Mouse (Mus musculus) neural tube, embryonic 14.5 days (tissue): ENCODE data around the gene Rab31. TPM values are rescaled to one million over a fixed set of nuclear protein-coding genes. Genes with fewer than 3 reads are reported as not detected.

Experiments used
- ATAC-seq: fragments of 200-750 bp; cut with Nextera tagmentation; 2 replicates; pipeline ENCODE4 v1.8.0; 2017; ENCODE audit warnings: low read depth, mild to moderate bottlenecking, moderate TSS enrichment, moderate library complexity
- H3K27ac ChIP-seq: fragments of 300-500 bp; sonication (generic); 2 replicates; pipeline ENCODE4 v1.5.1; 2014; ENCODE audit warnings: low read depth, mild to moderate bottlenecking, control low read depth, low read length, moderate library complexity, mixed read lengths
- H3K27me3 ChIP-seq: fragments of 300-500 bp; sonication (generic); 2 replicates; pipeline ENCODE4 v1.6.1; 2014; ENCODE audit warnings: low read length; ENCODE audit not compliant: control insufficient read depth, insufficient read depth
- H3K36me3 ChIP-seq: fragments of 300-500 bp; sonication (generic); 2 replicates; pipeline ENCODE4 v1.6.1; 2014; ENCODE audit warnings: low read length, mixed read lengths; ENCODE audit not compliant: control insufficient read depth, insufficient read depth
- H3K4me1 ChIP-seq: fragments of 300-500 bp; sonication (generic); 2 replicates; pipeline ENCODE4 v1.6.1; 2014; ENCODE audit warnings: low read length; ENCODE audit not compliant: control insufficient read depth, insufficient read depth
- H3K4me2 ChIP-seq: fragments of 300-500 bp; sonication (generic); 2 replicates; pipeline ENCODE4 v1.6.1; 2014; ENCODE audit warnings: mild to moderate bottlenecking, low read depth, low read length, control low read depth
- H3K4me3 ChIP-seq: fragments of 300-500 bp; sonication (generic); 2 replicates; pipeline ENCODE4 v1.5.1; 2014; ENCODE audit warnings: low read depth, low read length, control low read depth, mixed read lengths
- H3K9ac ChIP-seq: fragments of 300-500 bp; sonication (generic); replicated peaks from 2 replicates; pipeline ENCODE4 v1.6.1; 2014; ENCODE audit warnings: low read depth, mild to moderate bottlenecking, control low read depth, low read length, mixed read lengths
- H3K9me3 ChIP-seq: fragments of 300-500 bp; sonication (generic); 2 replicates; pipeline ENCODE4 v1.6.1; 2016; ENCODE audit warnings: low read length; ENCODE audit not compliant: control insufficient read depth
- WGBS: fragments of 180-500 bp; shearing (Covaris S2); extraction: QIAGEN DNeasy Blood & Tissue Kit; methylation state at CpG from one replicate; pipeline ENCODE4 v1.1.7; 2014; 5-methylcytosine and 5-hydroxymethylcytosine counted together
- polyA plus RNA-seq: library from polyadenylated mRNA; unstranded; fragments of >200 nt; fragmentation: Nextera tagmentation; extraction: Ambion mirVana; gene quantifications from 2 replicates; pipeline ENCODE4 v1.2.1, GENCODE M21; 2014

The Rab31 gene
- polyA plus RNA-seq, 1 experiment from 2014 or later, result 70.8 TPM

DNA sequence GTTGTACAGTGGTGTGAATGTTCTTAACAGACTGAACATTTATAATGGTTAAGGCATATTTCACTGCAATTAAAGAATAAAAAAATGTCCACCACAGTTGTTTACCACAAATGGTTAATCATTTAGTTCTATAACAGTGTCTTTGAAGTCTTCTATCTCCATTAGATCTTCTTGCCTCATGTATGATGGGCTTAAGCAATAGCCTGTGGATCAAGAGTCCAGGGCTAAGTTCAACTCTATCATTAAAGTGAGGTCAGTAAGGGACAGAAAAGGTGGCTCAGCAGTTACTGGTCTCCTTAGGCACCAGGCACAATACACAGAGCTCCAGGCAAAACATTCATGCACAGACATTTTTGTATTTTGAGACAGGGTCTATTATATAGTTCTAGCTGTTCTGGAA is 149.4 kb downstream of the Rab31 start:
- H3K4me3 ChIP-seq, result no peak overlapping the region

DNA sequence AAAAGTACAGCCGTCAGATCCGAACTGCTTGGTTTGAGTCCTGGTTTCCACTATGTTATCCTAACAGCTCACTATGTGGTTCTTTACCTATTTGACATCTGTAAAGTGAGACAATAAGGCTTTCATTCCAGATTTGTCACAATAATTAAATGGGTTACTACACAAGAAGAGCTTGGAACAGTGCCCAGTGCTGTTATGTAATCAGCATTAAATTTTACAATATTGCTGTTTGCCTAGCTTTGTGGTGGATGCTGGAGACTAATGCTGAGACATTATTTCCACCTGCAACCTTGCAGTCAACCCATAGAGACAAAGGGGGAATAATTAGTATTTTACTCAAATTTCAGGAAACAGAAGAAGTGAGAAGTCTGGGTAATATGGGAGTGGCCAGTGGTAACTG is 154.1 kb downstream of the Rab31 start:
- ATAC-seq, result no peak
- no peaks in the 10 kb centered on the region for H3K36me3 ChIP-seq
- no peak overlapping the region for H3K9ac ChIP-seq
- H3K27me3 ChIP-seq, result no peaks in the 10 kb centered on the region
- H3K9me3 ChIP-seq, result no peaks in the 10 kb centered on the region
- no peaks in the 10 kb centered on the region for H3K4me1 ChIP-seq
- no peak overlapping the region for H3K27ac ChIP-seq
- no peak overlapping the region for H3K4me3 ChIP-seq
- no peak overlapping the region for H3K4me2 ChIP-seq
- WGBS, result 68% methylated on average over 2 of the region's 2 CpGs

More for the DNA sequence above, 149.4 kb downstream of the Rab31 start:
- Histone ChIP-seq H3K4me1 (no peaks in the 10 kb centered on the region), H3K27ac (no peak overlapping the region), H3K9ac (no peak overlapping the region), H3K27me3 (no peaks in the 10 kb centered on the region), H3K9me3 (no peaks in the 10 kb centered on the region), H3K4me2 (no peak overlapping the region), H3K36me3 (no peaks in the 10 kb centered on the region)
- no peak for ATAC-seq

DNA sequence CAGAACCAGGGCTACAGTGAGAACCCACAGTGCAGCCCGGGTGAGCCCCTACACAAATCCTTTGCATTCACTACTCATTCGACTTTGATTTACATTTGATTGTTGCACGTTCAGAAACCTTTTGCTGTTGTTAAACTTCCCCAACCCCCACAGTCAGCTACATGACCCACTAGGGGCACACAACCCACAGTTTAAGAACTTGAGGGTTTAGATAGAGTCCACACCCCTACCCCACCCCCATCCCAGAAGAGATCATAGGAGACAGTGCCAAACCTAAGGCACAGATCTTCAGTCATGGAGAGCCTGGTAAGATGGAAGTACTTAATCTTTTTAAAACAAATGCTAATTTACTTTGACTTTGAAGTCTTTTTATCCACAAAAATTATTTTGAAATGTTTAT is 156.9 kb downstream of the Rab31 start:
- Histone ChIP-seq H3K9me3 (no peaks in the 10 kb centered on the region), H3K36me3 (no peaks in the 10 kb centered on the region), H3K4me3 (no peak overlapping the region), H3K27me3 (no peaks in the 10 kb centered on the region), H3K4me1 (peaks cover 12% of the 10 kb centered on the region), H3K27ac (no peak overlapping the region), H3K4me2 (no peak overlapping the region), H3K9ac (no peak overlapping the region)
- 21% methylated on average over 3 of the region's 3 CpGs for whole genome bisulfite sequencing
- ATAC-seq, result no peak

DNA sequence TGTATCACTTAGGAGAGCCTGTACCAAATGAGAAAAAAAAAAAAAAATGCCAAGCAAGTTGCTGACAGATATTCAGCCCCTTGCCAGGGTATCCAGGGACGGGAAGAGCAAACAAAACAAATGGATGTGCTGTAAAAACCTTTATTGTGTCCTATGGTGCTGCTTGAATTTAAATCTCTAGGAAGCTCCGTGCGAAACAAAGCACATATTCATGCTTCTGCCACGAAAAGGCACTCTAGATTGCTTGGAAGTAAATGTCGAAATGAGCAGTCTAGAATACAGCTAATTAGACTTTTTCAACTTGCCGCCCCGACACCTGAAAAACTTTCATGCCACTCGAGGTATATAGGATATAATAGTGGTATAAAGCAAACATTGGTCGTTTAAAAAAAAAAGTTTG is 158.1 kb downstream of the Rab31 start:
- Histone ChIP-seq H3K4me1 (peaks cover 18% of the 10 kb centered on the region), H3K27ac (peak overlapping the region; percentile 99), H3K4me2 (peak overlapping the region; percentile 74), H3K9ac (peak overlapping the region; percentile 94), H3K36me3 (no peaks in the 10 kb centered on the region), H3K4me3 (peak overlapping the region; percentile 99), H3K9me3 (no peaks in the 10 kb centered on the region), H3K27me3 (no peaks in the 10 kb centered on the region)
- WGBS, result under 1% methylated on average over 9 of the region's 9 CpGs
- no peak for ATAC-seq

DNA sequence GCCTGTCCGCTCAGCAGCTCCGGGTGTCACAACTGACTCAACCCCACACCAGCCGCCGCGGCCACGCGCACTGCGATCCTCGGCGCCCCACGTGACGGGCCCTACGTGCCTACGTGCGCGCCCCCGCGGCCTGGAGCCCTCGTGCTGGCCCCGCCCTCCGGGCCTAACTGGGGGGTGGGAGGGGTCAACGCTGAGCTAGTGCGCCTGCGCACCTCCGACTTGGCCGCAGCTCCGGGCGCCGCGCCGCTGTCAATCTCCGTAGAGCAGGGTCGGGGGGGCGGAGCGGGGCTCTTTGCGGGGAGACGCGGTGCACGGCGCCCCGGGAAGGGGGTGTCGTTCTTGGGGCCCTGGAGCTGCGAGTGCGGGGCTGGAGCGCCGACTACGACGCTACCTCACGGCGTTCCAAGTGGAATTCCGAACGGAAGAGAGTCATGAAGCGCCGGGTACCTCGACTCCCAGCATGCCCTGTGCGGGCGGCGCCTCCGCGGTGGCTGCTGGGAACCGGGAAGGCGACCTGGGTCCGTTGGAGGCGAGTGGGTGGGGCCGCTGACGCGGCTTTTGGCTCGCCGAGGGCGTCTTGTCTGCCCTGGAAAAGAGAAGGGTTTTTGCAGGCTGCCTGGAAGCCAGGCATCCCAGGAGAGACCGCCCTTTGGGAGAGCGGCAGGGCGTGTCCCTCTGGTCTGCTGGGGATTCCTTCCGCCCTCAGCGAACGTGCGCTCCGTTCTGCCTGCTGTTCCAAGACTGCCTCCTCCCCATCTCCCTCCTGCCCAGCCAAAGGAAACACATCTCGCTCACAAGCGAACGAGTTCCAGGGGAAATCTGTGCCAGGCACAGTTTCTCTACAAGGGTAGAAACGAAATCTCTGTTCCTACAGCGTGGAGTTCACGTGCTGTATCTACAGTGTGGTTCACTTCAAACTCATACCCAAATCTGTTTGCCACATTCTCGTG is 158.8 kb downstream of the Rab31 start, which contains the start of gene Vapa:
Gene Vapa (minus strand): TSS at position 93 of the 950 bp plus-strand sequence.
- Histone ChIP-seq H3K9ac (peak within 1 kb of the TSS; percentile 94), H3K4me2 (peak within 1 kb of the TSS; percentile 76), H3K36me3 (no peaks in the 10 kb centered on the region), H3K9me3 (no peaks in the 10 kb centered on the region), H3K27me3 (no peaks in the 10 kb centered on the region), H3K27ac (peak within 1 kb of the TSS; percentile 99), H3K4me3 (peak within 1 kb of the TSS; percentile 99), H3K4me1 (peaks cover 23% of the 10 kb centered on the region)
- peak; percentile 94 for ATAC-seq
- under 1% methylated on average over 67 of the region's 85 CpGs for WGBS

DNA sequence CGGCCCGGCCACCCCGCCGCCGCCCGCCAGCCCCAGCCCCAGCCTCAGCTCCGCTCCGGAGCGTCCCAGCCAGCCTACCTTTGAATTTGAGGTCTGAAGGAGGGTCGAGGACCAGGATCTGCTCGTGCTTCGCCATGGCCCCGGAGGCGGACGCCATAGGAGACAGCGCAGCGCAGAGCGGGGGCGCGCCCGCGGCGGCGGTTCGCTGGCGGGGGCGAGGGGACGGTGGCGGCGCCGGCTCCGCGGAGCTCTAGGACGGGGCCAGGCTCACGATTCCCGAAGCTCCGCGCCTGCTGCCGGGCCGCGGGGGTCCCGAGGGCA is 159.4 kb downstream of the Rab31 start:
- Histone ChIP-seq H3K4me2 (0 out of 2 replicates have a peak overlapping the region, but pooled peaks have one; percentile 21), H3K9ac (peak overlapping the region; percentile 94), H3K27ac (peak overlapping the region; percentile 99), H3K4me1 (peaks cover 23% of the 10 kb centered on the region), H3K27me3 (no peaks in the 10 kb centered on the region), H3K36me3 (no peaks in the 10 kb centered on the region), H3K4me3 (peak overlapping the region; percentile 99), H3K9me3 (no peaks in the 10 kb centered on the region)
- peak; percentile 70 for ATAC-seq
- 0% methylated on average over 30 of the region's 42 CpGs for WGBS

DNA sequence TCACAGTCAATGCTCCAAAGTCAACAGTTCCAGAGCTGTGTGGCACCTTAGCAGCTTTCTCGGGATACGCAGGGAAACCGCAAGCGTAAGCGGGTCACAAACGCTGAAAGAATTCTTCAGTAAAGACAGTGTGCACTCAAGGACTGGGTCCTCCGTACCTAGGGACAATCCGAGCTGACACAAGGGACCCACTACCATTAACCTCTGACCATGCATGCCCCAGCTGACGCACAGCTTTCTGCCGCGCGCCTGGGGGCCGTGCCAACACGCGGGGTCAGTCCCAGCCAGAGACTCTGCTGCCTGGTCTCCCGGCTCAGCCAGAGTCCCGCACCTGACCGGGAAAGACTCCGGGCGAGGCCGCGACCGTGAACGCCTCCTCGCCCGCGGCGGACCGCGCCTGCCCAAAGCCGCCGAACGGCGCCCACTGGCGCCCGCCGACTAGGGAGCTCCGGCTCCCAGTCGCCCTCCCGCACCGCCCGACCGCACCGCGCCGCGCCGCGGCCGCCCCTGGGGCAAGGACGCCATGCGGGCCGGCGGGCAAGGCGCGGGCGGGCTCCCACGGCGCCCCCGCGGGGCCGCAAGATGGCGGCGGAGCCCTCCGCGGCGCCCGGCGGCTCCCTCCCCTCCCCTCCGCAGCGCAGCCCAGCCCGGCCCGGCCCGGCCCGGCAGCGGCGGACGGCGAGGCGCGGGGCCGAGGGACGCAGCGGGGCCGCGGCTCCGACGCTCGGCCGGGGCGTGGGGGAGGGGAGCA is 160.0 kb downstream of the Rab31 start:
- peak overlapping the region; percentile 99 for H3K4me3 ChIP-seq
- peaks cover 26% of the 10 kb centered on the region for H3K4me1 ChIP-seq
- peak overlapping the region; percentile 99 for H3K27ac ChIP-seq
- no peaks in the 10 kb centered on the region for H3K36me3 ChIP-seq
- H3K9ac ChIP-seq, result peak overlapping the region; percentile 94
- no peaks in the 10 kb centered on the region for H3K9me3 ChIP-seq
- no peaks in the 10 kb centered on the region for H3K27me3 ChIP-seq
- under 1% methylated on average over 37 of the region's 91 CpGs for WGBS
- peak; percentile 42 for ATAC-seq
- peak overlapping the region; percentile 76 for H3K4me2 ChIP-seq

DNA sequence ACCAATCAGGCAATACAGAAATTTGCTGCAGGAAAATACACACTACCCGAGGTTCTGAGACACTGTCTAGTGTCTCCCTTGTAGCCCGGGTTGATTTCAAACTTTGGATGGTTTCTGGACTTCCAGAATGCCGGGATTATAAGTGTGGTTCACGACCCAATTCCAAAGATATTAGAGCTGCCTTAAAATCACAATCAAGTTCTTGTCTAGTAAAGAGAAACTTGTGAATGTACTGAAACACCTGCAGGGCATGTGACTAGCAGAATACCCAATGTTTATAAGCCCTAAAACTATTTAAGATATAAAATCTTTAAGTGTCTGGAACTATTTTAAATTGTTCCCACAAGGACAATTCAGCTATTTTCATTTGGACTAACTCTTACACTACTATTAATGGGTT is 160.8 kb downstream of the Rab31 start:
- 16% methylated on average over 4 of the region's 4 CpGs for WGBS

DNA sequence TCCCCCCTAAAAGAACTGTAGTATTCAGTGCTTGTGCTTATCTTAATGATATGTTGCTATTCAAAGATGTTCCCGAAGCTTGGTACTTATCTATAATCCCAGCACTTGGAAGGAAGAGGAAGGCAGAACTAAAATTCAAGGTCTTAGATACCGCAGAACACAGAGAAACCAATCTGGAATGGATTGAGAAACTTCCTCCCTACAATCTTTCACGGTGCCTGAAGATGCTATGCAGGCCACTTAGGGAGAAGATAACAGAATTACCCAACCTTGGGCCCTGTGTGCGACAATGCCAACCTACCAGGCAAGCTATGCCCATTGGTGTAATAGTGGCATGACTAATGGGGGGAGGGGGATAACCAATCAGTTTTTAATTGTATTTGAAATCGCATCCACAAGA is 163.8 kb downstream of the Rab31 start:
- H3K4me2 ChIP-seq, result no peak overlapping the region
- H3K36me3 ChIP-seq, result no peaks in the 10 kb centered on the region
- H3K4me1 ChIP-seq, result peaks cover 30% of the 10 kb centered on the region

More for the DNA sequence above, 160.8 kb downstream of the Rab31 start:
- H3K4me3 ChIP-seq, result peak overlapping the region; percentile 99
- no peaks in the 10 kb centered on the region for H3K27me3 ChIP-seq
- no peak overlapping the region for H3K27ac ChIP-seq
- peaks cover 26% of the 10 kb centered on the region for H3K4me1 ChIP-seq
- H3K9ac ChIP-seq, result peak overlapping the region; percentile 94; the same call in 1 of the 2 replicates
- ATAC-seq, result no peak
- H3K36me3 ChIP-seq, result no peaks in the 10 kb centered on the region
- peak overlapping the region; percentile 76 for H3K4me2 ChIP-seq
- no peaks in the 10 kb centered on the region for H3K9me3 ChIP-seq

More for the DNA sequence above, 163.8 kb downstream of the Rab31 start:
- 81% methylated on average over 5 of the region's 5 CpGs for WGBS
- Histone ChIP-seq H3K4me3 (no peak overlapping the region), H3K27ac (no peak overlapping the region), H3K9me3 (no peaks in the 10 kb centered on the region), H3K9ac (no peak overlapping the region), H3K27me3 (no peaks in the 10 kb centered on the region)
- no peak for ATAC-seq
